Mouse (Mus musculus): ENCODE results near the gene Gm26661. TPM values are rescaled to one million over a fixed set of nuclear protein-coding genes. Genes with fewer than 3 reads are reported as not detected.

Gene Gm26661
- polyA plus RNA-seq, 1 experiment from 2014 or later: not detected

- H3K4me3 ChIP-seq (ENCODE audit: low read depth, low read length): peak within 1 kb of the TSS; percentile 73
Observed at GRCm38 (mm10) chr14:7817770-7818462, 26.5 kb downstream of the Gm26661 start, which contains the start of gene Flnb. Flnb (plus strand) TSS chr14:7817957.

GRCm38 (mm10) chr14:7818463-7819121 lies 27.2 kb downstream of the Gm26661 start:
- 0% methylated on average over 36 of the region's 36 CpGs for whole genome bisulfite sequencing
- Histone ChIP-seq H3K4me1 (replicated peaks; ENCODE audit: control insufficient read depth, insufficient read depth) (peaks cover 9% of the 10 kb centered on the region), H3K9me3 (ENCODE audit: control insufficient read depth, low read length) (no peaks in the 10 kb centered on the region), H3K9ac (ENCODE audit: low read length) (peak overlapping the region; percentile 73), H3K4me3 (ENCODE audit: low read depth, low read length) (peak overlapping the region; percentile 73), H3K4me2 (replicated peaks; ENCODE audit: low read depth) (peak overlapping the region; percentile 90), H3K27me3 (ENCODE audit: control insufficient read depth, insufficient read depth, low read length) (no peaks in the 10 kb centered on the region), H3K27ac (replicated peaks) (peak overlapping the region; percentile 88), H3K36me3 (ENCODE audit: control insufficient read depth, insufficient read depth, low read length) (no peaks in the 10 kb centered on the region)
- TF ChIP-seq EP300 (optimal IDR thresholded peaks at IDR 0.05): no peak
- TF ChIP-seq CTCF (IDR thresholded peaks at IDR 0.05; ENCODE audit: low read depth): no peak
- DNase-seq (ENCODE audit: low spot score) (peak; percentile 71), ATAC-seq (ENCODE audit: low FRiP score, low TSS enrichment) (peak; percentile 51)

More at GRCm38 (mm10) chr14:7817770-7818462, 26.5 kb downstream of the Gm26661 start, which contains the start of gene Flnb:
- Histone ChIP-seq H3K9me3 (ENCODE audit: control insufficient read depth, low read length) (no peaks in the 10 kb centered on the region), H3K27me3 (ENCODE audit: control insufficient read depth, insufficient read depth, low read length) (no peaks in the 10 kb centered on the region), H3K9ac (ENCODE audit: low read length) (peak within 1 kb of the TSS; percentile 73), H3K4me1 (replicated peaks; ENCODE audit: control insufficient read depth, insufficient read depth) (peaks cover 8% of the 10 kb centered on the region), H3K4me2 (replicated peaks; ENCODE audit: low read depth) (peak within 1 kb of the TSS; percentile 90), H3K36me3 (ENCODE audit: control insufficient read depth, insufficient read depth, low read length) (no peaks in the 10 kb centered on the region), H3K27ac (replicated peaks) (peak within 1 kb of the TSS; percentile 88)
- TF ChIP-seq CTCF (IDR thresholded peaks at IDR 0.05; ENCODE audit: low read depth) (peak; percentile 99), EP300 (optimal IDR thresholded peaks at IDR 0.05) (no peak)
- DNase-seq (ENCODE audit: low spot score) (peak; percentile 98), ATAC-seq (ENCODE audit: low FRiP score, low TSS enrichment) (peak; percentile 93)
- WGBS: under 1% methylated on average over 49 of the region's 49 CpGs

- Histone ChIP-seq H3K36me3 (ENCODE audit: control insufficient read depth, insufficient read depth, low read length) (no peaks in the 10 kb centered on the region), H3K9me3 (ENCODE audit: control insufficient read depth, low read length) (no peaks in the 10 kb centered on the region), H3K4me1 (replicated peaks; ENCODE audit: control insufficient read depth, insufficient read depth) (peaks cover 11% of the 10 kb centered on the region), H3K27me3 (ENCODE audit: control insufficient read depth, insufficient read depth, low read length) (no peaks in the 10 kb centered on the region), H3K4me2 (replicated peaks; ENCODE audit: low read depth) (peak overlapping the region; percentile 90), H3K4me3 (ENCODE audit: low read depth, low read length) (peak overlapping the region; percentile 73), H3K9ac (ENCODE audit: low read length) (peak overlapping the region; percentile 73), H3K27ac (replicated peaks) (no peak overlapping the region)
- TF ChIP-seq EP300 (optimal IDR thresholded peaks at IDR 0.05) (no peak), CTCF (IDR thresholded peaks at IDR 0.05; ENCODE audit: low read depth) (no peak)
- ATAC-seq (ENCODE audit: low FRiP score, low TSS enrichment): peak; percentile 36
- WGBS: 60% methylated on average over 5 of the region's 5 CpGs
- peak; percentile 67 for DNase-seq (ENCODE audit: low spot score)
Observed at GRCm38 (mm10) chr14:7819446-7819845, 28.1 kb downstream of the Gm26661 start.

- no peak overlapping the region for H3K9ac ChIP-seq (ENCODE audit: low read length)
- no peaks in the 10 kb centered on the region for H3K9me3 ChIP-seq (ENCODE audit: control insufficient read depth, low read length)
- H3K4me1 ChIP-seq (replicated peaks; ENCODE audit: control insufficient read depth, insufficient read depth): peaks cover 16% of the 10 kb centered on the region
- 0 out of 2 replicates have a peak overlapping the region, but pooled peaks have one; percentile 5 for H3K4me2 ChIP-seq (replicated peaks; ENCODE audit: low read depth)
- 42% methylated on average over 8 of the region's 8 CpGs for WGBS
- ATAC-seq (ENCODE audit: low FRiP score, low TSS enrichment) (no peak), DNase-seq (ENCODE audit: low spot score) (no peak)
- no peak overlapping the region for H3K4me3 ChIP-seq (ENCODE audit: low read depth, low read length)
- TF ChIP-seq EP300 (optimal IDR thresholded peaks at IDR 0.05) (no peak), CTCF (IDR thresholded peaks at IDR 0.05; ENCODE audit: low read depth) (no peak)
- no peaks in the 10 kb centered on the region for H3K27me3 ChIP-seq (ENCODE audit: control insufficient read depth, insufficient read depth, low read length)
- no peak overlapping the region; the same call in 1 of the 2 replicates for H3K27ac ChIP-seq (replicated peaks)
- no peaks in the 10 kb centered on the region for H3K36me3 ChIP-seq (ENCODE audit: control insufficient read depth, insufficient read depth, low read length)
Observed at GRCm38 (mm10) chr14:7821341-7821740, 30.0 kb downstream of the Gm26661 start.

- WGBS: 58% methylated on average over 7 of the region's 7 CpGs
- no peaks in the 10 kb centered on the region for H3K27me3 ChIP-seq (ENCODE audit: control insufficient read depth, insufficient read depth, low read length)
- DNase-seq (ENCODE audit: low spot score) (no peak), ATAC-seq (ENCODE audit: low FRiP score, low TSS enrichment) (no peak)
- no peaks in the 10 kb centered on the region for H3K36me3 ChIP-seq (ENCODE audit: control insufficient read depth, insufficient read depth, low read length)
- H3K4me1 ChIP-seq (replicated peaks; ENCODE audit: control insufficient read depth, insufficient read depth): peaks cover 16% of the 10 kb centered on the region
- H3K27ac ChIP-seq (replicated peaks): no peak overlapping the region
- no peak overlapping the region for H3K4me3 ChIP-seq (ENCODE audit: low read depth, low read length)
- TF ChIP-seq CTCF (IDR thresholded peaks at IDR 0.05; ENCODE audit: low read depth) (no peak), EP300 (optimal IDR thresholded peaks at IDR 0.05) (no peak)
- no peak overlapping the region for H3K9ac ChIP-seq (ENCODE audit: low read length)
- no peak overlapping the region for H3K4me2 ChIP-seq (replicated peaks; ENCODE audit: low read depth)
- H3K9me3 ChIP-seq (ENCODE audit: control insufficient read depth, low read length): no peaks in the 10 kb centered on the region
Observed at GRCm38 (mm10) chr14:7822693-7823092, 31.3 kb downstream of the Gm26661 start.

All from stomach, postnatal 0 days (tissue).